Mouse (Mus musculus): ENCODE results near the gene Stard3.
A peak's percentile ranks its signal among the peaks of the same experiment; 100 is the strongest.

Gene Stard3

DNA sequence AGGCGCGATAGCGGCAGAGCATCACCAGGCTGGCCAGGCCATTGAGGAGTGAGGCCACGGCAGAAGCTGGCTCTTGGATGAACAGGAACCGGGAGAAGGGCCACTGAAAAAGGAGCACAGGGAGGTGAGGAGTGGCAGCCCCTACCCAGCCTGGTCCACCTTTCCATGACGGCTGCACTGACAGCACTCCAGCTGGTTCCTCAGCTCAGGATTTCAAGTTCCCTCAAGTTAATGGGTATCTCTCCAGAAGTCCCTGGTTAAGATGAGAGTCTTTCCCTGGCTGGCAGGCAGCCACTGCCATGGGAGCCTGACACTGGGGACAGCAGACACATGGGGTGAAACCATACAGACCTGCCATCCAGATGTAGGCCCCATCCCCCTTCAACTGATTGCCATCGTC, 39.8 kb downstream of the Stard3 start:
- DNase-seq (ENCODE audit: low spot score), result no peak

DNA sequence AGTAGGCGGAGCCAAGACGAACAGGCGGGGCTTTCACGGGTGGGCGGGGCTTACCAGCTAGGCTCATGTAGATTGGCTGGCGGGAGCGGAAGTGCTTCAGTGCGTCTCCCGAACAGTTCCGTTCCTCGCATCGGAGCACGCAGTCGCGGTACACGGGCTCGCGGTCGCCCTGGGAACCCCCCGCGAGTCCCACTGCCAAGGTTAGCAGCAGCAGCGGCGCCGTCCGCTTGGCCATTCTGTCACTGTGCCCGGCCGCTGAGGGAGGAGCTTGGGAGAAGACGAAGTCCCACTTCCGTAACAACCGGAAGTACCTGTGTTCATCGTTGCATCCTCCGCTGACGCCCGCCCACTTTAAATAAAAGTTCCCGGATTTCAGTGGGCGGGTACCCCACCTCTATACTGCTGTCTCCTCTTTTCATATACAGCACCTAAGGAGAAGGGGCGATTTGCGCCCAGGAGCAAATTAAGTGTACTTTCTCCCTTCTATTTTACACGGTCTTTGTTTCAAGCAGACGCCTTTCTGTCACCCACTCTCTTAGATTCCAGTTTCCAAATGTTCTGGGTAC, 42.1 kb downstream of the Stard3 start, which contains the start of gene Pgap3:
Gene Pgap3 (minus strand): TSS at position 330 of the 566 bp plus-strand sequence.
- DNase-seq (ENCODE audit: low spot score), result peak; percentile 90

DNA sequence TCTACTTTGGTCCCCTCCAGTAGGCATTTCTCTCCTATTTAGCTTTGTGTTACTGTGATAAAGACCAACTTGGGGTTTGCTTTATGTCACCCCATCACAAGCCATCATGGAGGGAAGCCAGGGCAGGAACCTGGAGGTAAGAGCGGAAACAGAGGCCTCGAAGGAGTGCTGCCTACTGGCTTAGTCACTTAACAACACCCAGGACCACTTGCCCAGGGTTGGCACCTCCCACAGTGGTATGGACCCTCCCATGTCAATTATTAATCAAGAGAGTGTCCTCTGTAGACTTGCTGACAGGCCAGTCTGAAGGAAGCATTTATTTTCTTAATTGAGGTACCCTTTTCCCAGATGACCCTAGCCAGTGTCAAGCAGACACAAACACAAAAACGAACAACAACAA, 42.6 kb downstream of the Stard3 start:
- no peak for DNase-seq (ENCODE audit: low spot score)

DNA sequence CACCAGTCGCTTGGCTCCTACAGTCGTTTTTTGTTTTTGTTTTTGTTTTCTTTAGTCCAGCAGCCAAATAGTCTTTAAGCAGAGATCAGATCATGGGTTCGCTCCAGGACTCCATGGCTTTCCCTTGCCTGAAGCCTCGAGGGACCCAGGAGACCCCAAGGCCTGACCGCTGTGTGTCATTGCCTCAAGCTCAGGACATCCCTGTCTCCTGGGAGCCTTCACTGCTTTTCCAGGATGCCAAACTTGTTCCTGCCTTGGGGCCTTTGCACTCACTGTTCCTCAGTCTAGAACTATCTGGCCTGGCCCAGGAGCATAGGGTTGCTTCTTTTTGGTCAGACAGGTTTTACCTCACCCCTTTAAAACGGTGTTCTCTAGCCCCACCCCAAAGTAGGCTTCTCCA, 48.5 kb downstream of the Stard3 start:
- DNase-seq (ENCODE audit: low spot score), result no peak

DNA sequence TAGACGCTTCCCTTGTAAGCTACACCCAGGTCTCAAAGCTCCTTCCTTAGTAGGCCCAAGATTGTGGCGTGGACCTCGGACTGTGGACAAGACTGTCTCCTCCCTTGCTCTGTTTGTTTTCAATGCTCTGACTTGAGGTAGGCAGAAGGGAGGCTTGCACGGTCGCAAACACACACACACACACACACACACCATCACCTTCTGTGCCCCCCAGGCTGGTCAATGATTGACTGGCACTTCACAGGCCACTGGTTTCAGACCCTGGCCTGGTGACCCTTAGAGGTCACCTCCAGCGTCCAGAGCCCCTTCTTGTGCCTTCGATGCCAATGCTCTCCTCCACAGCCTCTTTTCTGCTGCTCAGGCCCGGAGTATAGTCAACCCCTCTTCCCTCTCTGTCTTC, 50.7 kb downstream of the Stard3 start:
- no peak for DNase-seq (ENCODE audit: low spot score)

DNA sequence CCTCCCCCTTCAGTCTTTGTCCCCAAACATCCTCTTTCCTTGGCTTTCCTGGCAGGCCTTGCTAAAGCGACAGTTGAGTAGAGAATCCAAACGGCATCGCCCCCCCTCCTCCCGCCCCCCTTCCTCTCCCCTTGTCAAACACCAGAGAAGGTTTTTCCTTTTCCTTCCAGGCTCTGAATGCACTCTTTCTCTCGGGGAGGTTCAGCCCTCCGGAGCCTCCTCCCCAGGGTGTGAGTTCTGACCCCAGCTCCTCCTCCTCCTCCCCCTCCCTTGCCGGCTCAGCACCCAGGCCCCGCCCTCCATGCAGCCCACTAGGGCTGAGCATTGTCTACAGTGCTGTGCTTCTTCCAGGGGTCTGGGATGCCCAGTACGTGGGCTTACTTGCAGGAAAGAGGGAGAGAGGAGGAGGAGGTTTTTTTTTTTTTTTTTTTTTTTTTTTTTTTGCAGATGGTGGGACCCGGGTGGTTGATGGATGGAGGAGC, 51.2 kb downstream of the Stard3 start:
- no peak for DNase-seq (ENCODE audit: low spot score)

DNA sequence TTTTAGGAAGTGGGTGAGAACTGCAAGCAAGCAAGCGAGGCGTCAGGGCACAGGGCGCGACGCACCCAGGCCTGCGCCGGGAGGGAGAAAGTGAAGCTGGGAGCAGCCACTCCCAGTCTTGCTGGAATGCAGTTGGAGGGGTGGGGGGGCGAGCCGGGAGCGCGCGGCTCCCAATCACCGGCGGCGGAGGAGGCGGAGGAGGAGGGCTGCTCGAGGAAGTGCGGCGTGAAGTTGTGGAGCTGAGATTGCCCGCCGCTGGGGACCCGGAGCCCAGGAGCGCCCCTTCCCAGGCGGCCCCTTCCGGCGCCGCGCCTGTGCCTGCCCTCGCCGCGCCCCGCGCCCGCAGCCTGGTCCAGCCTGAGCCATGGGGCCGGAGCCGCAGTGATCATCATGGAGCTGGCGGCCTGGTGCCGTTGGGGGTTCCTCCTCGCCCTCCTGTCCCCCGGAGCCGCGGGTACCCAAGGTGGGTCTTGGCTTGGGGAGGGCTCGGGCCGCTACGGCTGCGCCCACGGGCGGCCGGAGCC, 54.2 kb downstream of the Stard3 start, which contains the start of gene Erbb2:
Gene Erbb2 (plus strand): TSS at position 198 of the 524 bp plus-strand sequence.
- DNase-seq (ENCODE audit: low spot score), result no peak

DNA sequence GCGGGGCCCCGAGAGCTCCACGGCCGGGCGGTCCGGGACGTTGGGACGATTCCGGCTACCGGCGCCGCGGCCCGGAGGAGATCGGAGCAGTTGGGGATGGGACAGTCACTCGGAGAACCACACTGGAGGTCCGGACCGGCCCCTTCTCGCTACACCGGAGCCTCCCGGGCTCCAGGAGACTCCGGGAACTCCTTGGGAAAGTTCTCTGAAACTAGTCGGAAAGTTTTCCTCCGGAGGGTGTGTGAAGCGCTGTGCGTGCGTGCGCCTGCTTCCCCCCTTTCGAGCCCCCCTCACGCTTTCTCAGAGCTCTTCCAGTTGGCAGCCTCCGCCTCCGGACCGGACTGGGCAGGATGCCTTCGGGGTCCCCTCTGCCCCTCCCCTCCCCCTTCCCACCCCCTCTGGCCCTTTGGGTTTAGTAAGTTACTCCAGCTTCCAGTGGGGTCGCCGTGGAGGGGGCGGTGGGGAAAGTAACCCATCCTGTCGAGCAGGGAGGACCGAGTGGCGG, 54.7 kb downstream of the Stard3 start:
- DNase-seq (ENCODE audit: low spot score), result no peak

DNA sequence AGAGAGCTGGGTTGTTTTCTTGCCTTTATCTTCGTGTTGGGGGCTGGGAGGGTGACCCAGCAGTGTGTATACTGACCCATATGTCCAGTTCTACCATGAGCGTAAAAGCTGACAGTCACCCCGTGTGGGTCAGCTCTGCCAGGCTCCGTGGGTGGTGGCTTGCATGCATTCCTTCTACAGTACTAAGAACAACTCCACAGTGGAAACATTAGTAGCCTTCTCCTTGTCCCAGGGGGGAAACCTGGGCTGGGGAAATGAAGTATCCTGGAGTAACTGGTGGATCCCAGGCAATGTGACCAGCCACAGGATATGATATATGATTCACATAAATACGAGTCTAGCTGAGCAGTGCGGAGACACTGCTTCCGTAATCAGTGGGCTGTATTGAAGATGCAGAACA, 55.6 kb downstream of the Stard3 start:
- DNase-seq (ENCODE audit: low spot score), result no peak

DNA sequence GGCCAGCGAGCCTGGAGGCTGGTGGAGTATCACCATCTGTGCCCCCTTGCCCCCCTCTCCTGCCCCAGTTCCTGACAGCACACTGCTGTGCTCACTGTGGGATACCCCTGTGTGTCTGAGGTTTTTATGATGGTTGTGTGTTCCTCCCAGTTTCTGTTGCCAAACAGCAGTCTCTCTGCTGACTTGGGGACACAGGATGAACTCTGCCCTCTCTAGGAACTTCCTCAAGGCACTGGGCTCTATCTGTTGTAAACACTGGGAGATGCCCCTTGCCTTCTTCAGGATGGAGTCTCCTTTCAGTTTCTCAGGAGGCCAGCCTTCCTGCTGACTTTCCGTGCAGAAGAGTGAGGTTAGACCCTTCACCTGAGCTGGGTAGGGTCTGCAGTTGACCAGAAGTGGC, 56.0 kb downstream of the Stard3 start:
- no peak for DNase-seq (ENCODE audit: low spot score)

DNA sequence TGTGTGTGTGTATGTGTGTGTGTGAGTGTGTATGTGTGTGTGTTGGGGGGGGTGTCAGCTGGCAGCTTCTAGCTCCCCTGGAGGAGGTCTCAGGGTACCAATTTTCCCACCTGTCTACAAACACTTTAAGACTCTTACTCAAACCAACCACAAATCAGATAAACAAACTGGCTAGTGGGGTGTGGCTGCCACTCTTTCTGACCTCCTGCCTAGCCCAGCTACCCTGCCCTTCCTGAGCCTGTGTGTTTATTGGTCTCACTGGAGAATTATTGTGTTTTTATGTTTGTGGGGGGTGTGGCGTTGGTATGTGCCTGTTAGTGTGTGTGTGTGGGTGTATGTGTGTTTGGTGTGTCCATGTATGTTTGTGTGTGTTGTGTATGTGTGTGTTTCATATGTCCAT, 58.9 kb downstream of the Stard3 start:
- no peak for DNase-seq (ENCODE audit: low spot score)

DNA sequence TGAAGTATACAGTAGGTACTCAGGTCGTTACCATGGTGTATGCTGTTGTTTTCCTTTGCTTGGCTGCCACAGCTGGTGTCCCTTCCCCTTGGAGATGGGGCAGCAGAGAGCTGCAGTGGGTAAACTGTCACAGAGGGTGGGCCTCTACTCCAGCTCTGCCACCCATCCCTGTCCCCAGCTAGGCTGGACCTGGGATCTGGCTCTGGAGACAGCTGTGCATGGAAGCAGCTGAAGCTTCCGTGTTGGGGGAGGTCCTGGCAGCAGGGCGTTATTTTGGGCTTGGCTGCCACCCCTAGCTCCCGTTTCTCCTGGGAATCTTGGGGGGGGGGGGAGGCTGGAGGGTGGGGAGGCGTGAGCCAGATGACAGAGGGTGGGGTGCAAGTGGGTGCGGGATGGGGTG, 60.1 kb downstream of the Stard3 start:
- DNase-seq (ENCODE audit: low spot score), result no peak

DNA sequence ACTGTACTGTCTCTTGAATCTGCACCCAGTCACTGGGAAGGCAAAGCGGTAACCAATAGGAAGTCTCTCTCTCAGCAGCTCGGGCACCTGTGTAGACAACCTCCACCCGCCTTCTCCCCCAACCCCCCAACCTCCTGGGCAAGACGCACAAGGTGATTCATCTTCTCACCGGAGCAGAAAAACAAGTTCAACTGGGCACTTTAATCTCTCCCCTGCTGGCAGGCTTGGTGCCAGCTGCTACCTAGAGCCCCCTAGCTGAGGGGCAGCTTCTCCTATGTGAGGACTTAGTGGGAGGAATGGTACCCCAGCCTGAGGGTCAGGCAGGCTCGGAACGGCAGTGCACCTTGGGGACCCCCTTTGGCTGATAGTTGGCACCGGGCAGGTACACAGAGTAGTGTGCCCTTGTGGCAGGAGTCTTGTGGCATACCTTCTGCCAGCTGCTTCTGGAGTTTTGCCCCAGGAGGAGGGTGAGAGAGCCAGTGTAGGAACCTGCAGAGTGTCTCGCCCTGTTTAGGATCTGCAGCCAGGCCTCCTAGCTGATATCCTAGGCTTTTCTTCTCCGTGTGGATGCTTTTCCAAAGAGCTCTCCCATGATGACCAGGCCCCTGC, 60.9 kb downstream of the Stard3 start:
- no peak for DNase-seq (ENCODE audit: low spot score)

DNA sequence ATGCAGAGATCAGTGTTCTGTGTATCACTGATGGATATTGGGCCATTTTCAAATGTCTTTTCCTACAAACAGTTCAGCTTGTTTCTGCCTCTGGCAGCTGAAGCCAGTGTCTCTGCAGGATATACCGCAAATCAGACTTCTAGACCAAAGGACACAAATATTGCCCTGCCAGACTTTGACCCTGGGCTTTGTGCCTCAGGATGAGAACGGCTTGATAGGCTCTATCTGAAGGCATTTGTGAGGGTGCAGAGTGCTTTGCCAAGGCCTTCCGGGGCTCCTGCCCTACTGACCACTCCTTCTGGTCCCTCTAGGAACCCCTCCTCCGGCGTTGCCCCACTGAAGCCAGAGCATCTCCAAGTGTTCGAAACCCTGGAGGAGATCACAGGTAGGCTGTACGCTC, 68.4 kb downstream of the Stard3 start:
- DNase-seq (ENCODE audit: low spot score), result no peak

DNA sequence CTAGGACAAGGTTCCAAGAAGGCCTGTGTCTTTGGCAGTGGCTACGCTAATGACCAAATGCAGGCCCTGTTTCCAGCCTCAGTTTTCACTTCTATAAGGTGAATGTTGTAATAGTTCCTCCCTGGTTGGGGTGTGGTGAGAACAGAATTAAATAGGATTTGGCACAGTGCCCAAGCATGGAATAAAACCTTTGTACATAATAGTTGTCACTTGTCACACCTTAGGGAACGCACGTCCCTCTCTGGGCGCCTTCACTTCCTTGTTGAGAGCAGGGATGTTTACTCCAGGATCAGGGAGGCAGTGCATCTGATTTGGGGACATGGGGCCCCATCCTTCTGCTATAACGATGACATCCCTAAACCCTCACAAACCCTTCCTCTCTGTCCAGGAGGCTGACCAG, 70.3 kb downstream of the Stard3 start:
- DNase-seq (ENCODE audit: low spot score), result no peak
